ENCODE assay signal across 12 mouse cellular contexts in the genomic region with DNA sequence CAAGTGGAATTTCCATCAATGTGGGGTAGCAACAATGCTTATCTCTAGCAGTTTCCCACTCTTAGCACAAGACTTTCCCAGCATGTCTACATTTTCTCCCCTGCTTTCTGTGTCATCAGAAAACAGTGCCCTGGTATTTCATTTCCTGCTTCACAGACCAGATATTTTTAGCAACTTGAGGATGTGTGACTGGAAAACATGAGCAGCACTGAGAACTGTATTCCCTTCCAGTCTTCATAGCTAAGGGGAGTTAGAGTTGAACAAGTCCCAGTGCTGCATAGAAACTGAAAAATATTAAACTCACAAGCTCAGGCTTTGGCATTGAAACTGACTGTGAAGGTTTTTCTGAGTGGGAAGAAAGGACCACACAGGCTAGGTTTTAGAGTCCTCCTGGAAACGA.
"Had no signal": no experiment of that assay in that cellular context is flagged by ENCODE, and none has a peak within 500 bp of the region (broad histone marks: within the 10 kb centered on the region; RNA-seq: fewer than 3 reads in every experiment).

No protein-coding gene starts in this region.

- H3K36me3 ChIP-seq: limb, embryonic 12.5 days; midbrain, embryonic 13.5 days; neural tube, embryonic 15.5 days had no signal

- H3K9ac ChIP-seq: limb, embryonic 12.5 days; liver, embryonic 14.5 days; midbrain, embryonic 13.5 days; neural tube, embryonic 15.5 days had no signal

- H3K9me3 ChIP-seq: limb, embryonic 12.5 days; midbrain, embryonic 13.5 days; neural tube, embryonic 15.5 days had no signal

- H3K27ac ChIP-seq: limb, embryonic 12.5 days; liver, embryonic 14.5 days; midbrain, embryonic 13.5 days; neural tube, embryonic 15.5 days had no signal

- H3K4me1 ChIP-seq: midbrain, embryonic 13.5 days; neural tube, embryonic 15.5 days had no signal

- H3K27me3 ChIP-seq: limb, embryonic 12.5 days; midbrain, embryonic 13.5 days; neural tube, embryonic 15.5 days had no signal

- H3K4me2 ChIP-seq: limb, embryonic 12.5 days; midbrain, embryonic 13.5 days; neural tube, embryonic 15.5 days had no signal

- H3K4me3 ChIP-seq: limb, embryonic 12.5 days; midbrain, embryonic 13.5 days; myocyte; neural tube, embryonic 15.5 days had no signal

- ATAC-seq: midbrain, embryonic 13.5 days had no signal

- DNase-seq: kidney, postnatal 25 days; layer of hippocampus, adult 9-11 months; layer of hippocampus, postnatal 36 days; lung, adult 18-20 months; right cerebral cortex, adult 18-20 months; right cerebral cortex, postnatal 25 days; thymus, postnatal 36 days had no signal
